Mouse (Mus musculus) stomach, postnatal 0 days (tissue): ENCODE results near the gene Gm28047. TPM values are rescaled to one million over a fixed set of nuclear protein-coding genes. Genes with fewer than 3 reads are reported as not detected.

ENCODE experiments used
- ATAC-seq: fragments of 200-750 bp; cut with Nextera tagmentation; 2 replicates; pipeline ENCODE4 v1.8.0; 2017; ENCODE audit not compliant: low FRiP score, low TSS enrichment
- DNase-seq: peaks from one replicate; pipeline ENCODE4 v3.0.0-alpha.2; 2016; ENCODE audit warnings: low spot score
- H3K27ac ChIP-seq: fragments of 300-500 bp; sonication (generic); replicated peaks from 2 replicates; pipeline ENCODE4 v1.5.1; 2014; ENCODE audit warnings: mild to moderate bottlenecking, control low read depth
- H3K27me3 ChIP-seq: fragments of 300-500 bp; sonication (generic); 2 replicates; pipeline ENCODE4 v1.6.1; 2014; ENCODE audit warnings: low read length; ENCODE audit not compliant: control insufficient read depth, insufficient read depth
- H3K36me3 ChIP-seq: fragments of 300-500 bp; sonication (generic); 2 replicates; pipeline ENCODE4 v1.6.1; 2014; ENCODE audit warnings: low read length, mixed read lengths; ENCODE audit not compliant: control insufficient read depth, insufficient read depth
- H3K4me1 ChIP-seq: fragments of 300-500 bp; sonication (generic); replicated peaks from 2 replicates; pipeline ENCODE4 v1.6.1; 2014; ENCODE audit warnings: antibody characterized with exemption; ENCODE audit not compliant: control insufficient read depth, insufficient read depth
- H3K4me2 ChIP-seq: fragments of 300-500 bp; sonication (generic); replicated peaks from 2 replicates; pipeline ENCODE4 v1.6.1; 2014; ENCODE audit warnings: low read depth, mild to moderate bottlenecking, control low read depth, moderate library complexity
- H3K4me3 ChIP-seq: fragments of 300-500 bp; sonication (generic); 2 replicates; pipeline ENCODE4 v1.5.1; 2014; ENCODE audit warnings: low read depth, low read length, control low read depth
- H3K9ac ChIP-seq: fragments of 300-500 bp; sonication (generic); 2 replicates; pipeline ENCODE4 v1.6.1; 2014; ENCODE audit warnings: mild to moderate bottlenecking, low read length, control low read depth, mixed read lengths
- H3K9me3 ChIP-seq: fragments of 300-500 bp; sonication (generic); 2 replicates; pipeline ENCODE4 v1.6.1; 2016; ENCODE audit warnings: low read length; ENCODE audit not compliant: control insufficient read depth
- CTCF ChIP-seq: IDR thresholded peaks from 2 replicates; pipeline ENCODE4 v1.5.1; 2016; ENCODE audit warnings: antibody characterized with exemption, low read depth, mild to moderate bottlenecking, moderate library complexity
- EP300 ChIP-seq: optimal IDR thresholded peaks from 2 replicates; pipeline ENCODE3; 2016; ENCODE audit warnings: antibody characterized with exemption
- WGBS: fragments of 180-500 bp; shearing (Covaris S2); extraction: QIAGEN DNeasy Blood & Tissue Kit; methylation state at CpG from one replicate; pipeline ENCODE4 v1.1.7; 2014; 5-methylcytosine and 5-hydroxymethylcytosine counted together
- polyA plus RNA-seq: library from polyadenylated mRNA; unstranded; fragments of >200 nt; fragmentation: Nextera tagmentation; extraction: Ambion mirVana; gene quantifications from 2 replicates; pipeline ENCODE4 v1.2.1, GENCODE M21; 2015

The Gm28047 gene
- polyA plus RNA-seq, 1 experiment from 2014 or later, result not detected

- H3K4me1 ChIP-seq, result no peaks in the 10 kb centered on the region
- H3K9ac ChIP-seq, result peak overlapping the region; percentile 86
- H3K9me3 ChIP-seq, result no peaks in the 10 kb centered on the region
- H3K4me3 ChIP-seq, result peak overlapping the region; percentile 72
- H3K27ac ChIP-seq, result peak overlapping the region; percentile 99
- DNase-seq, result peak; percentile 21
- TF ChIP-seq CTCF, result no peak
- TF ChIP-seq EP300, result no peak
- no peak for ATAC-seq
- peak overlapping the region; percentile 78 for H3K4me2 ChIP-seq
- no peaks in the 10 kb centered on the region for H3K36me3 ChIP-seq
- no peaks in the 10 kb centered on the region for H3K27me3 ChIP-seq
- WGBS, result 2% methylated on average over 17 of the region's 17 CpGs
Observed at GRCm38 (mm10) chr15:102624291-102624969, 437 bp downstream of the Gm28047 start.

- H3K27me3 ChIP-seq, result no peaks in the 10 kb centered on the region
- no peak for ATAC-seq
- DNase-seq, result no peak
- H3K4me2 ChIP-seq, result peak overlapping the region; percentile 38
- TF ChIP-seq EP300 (no peak), CTCF (no peak)
- no peak overlapping the region for H3K27ac ChIP-seq
- no peak overlapping the region for H3K9ac ChIP-seq
- H3K36me3 ChIP-seq, result no peaks in the 10 kb centered on the region
- H3K9me3 ChIP-seq, result no peaks in the 10 kb centered on the region
- 47% methylated on average over 3 of the region's 3 CpGs for WGBS
- no peaks in the 10 kb centered on the region for H3K4me1 ChIP-seq
- H3K4me3 ChIP-seq, result no peak overlapping the region
Observed at GRCm38 (mm10) chr15:102623121-102623520, 1.7 kb downstream of the Gm28047 start.

DNA sequence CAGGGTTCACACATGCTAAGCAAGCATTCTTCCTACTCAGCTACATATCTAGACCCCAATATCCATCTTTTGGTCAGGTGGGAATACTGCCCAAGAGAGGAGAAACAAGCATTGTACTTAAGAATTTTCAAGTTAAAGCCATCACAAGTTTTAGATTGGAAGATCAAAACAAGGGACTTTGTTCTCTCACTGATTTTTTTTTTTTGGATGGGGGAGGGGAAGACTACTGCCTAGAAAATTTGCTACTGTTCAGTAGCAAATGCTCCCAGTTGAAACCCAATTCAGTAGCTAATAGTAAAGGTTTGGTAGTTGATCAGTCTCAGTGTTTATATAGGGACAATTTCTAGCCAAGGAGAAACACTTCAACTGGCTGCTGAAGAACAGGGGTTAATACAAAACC is 2.3 kb downstream of the Gm28047 start:
- no peaks in the 10 kb centered on the region for H3K36me3 ChIP-seq
- no peak for ATAC-seq
- H3K9ac ChIP-seq, result no peak overlapping the region
- H3K4me3 ChIP-seq, result no peak overlapping the region
- no peak overlapping the region for H3K27ac ChIP-seq
- no peaks in the 10 kb centered on the region for H3K4me1 ChIP-seq
- H3K27me3 ChIP-seq, result no peaks in the 10 kb centered on the region
- DNase-seq, result no peak
- peak overlapping the region; percentile 2; the same call in 1 of the 2 replicates for H3K4me2 ChIP-seq
- H3K9me3 ChIP-seq, result no peaks in the 10 kb centered on the region
- no peak for TF ChIP-seq CTCF
- no peak for TF ChIP-seq EP300

- Histone ChIP-seq H3K36me3 (no peaks in the 10 kb centered on the region), H3K9me3 (no peaks in the 10 kb centered on the region), H3K4me3 (no peak overlapping the region), H3K27ac (no peak overlapping the region), H3K27me3 (no peaks in the 10 kb centered on the region), H3K4me2 (no peak overlapping the region), H3K4me1 (no peaks in the 10 kb centered on the region), H3K9ac (no peak overlapping the region)
- 82% methylated on average over 1 of the region's 1 CpGs for WGBS
- no peak for TF ChIP-seq EP300
- peak; percentile 35 for TF ChIP-seq CTCF
- DNase-seq, result no peak
- no peak for ATAC-seq
Observed at GRCm38 (mm10) chr15:102620765-102621164, 4.1 kb downstream of the Gm28047 start.

GRCm38 (mm10) chr15:102619486-102619885 is 5.4 kb downstream of the Gm28047 start:
- H3K27me3 ChIP-seq, result no peaks in the 10 kb centered on the region
- no peak overlapping the region for H3K4me2 ChIP-seq
- no peak for ATAC-seq
- H3K27ac ChIP-seq, result no peak overlapping the region
- TF ChIP-seq CTCF, result no peak
- TF ChIP-seq EP300, result no peak
- no peak overlapping the region for H3K9ac ChIP-seq
- no peak for DNase-seq
- H3K4me1 ChIP-seq, result no peaks in the 10 kb centered on the region
- no peaks in the 10 kb centered on the region; the same call in 1 of the 2 replicates for H3K36me3 ChIP-seq
- no peak overlapping the region for H3K4me3 ChIP-seq
- no peaks in the 10 kb centered on the region for H3K9me3 ChIP-seq
- WGBS, result 97% methylated on average over 5 of the region's 5 CpGs

GRCm38 (mm10) chr15:102617654-102618053 is 7.2 kb downstream of the Gm28047 start:
- Histone ChIP-seq H3K27me3 (no peaks in the 10 kb centered on the region), H3K9ac (no peak overlapping the region), H3K4me3 (no peak overlapping the region), H3K4me1 (no peaks in the 10 kb centered on the region), H3K9me3 (no peaks in the 10 kb centered on the region), H3K4me2 (no peak overlapping the region), H3K36me3 (no peaks in the 10 kb centered on the region; the same call in 1 of the 2 replicates), H3K27ac (no peak overlapping the region)
- no peak for TF ChIP-seq CTCF
- TF ChIP-seq EP300, result no peak
- ATAC-seq (no peak), DNase-seq (no peak)
- WGBS, result 88% methylated on average over 1 of the region's 1 CpGs
